In genomic region chr11:68228941-68229665, GRCm38 (mm10) we compare ENCODE assay signal across 10 mouse cellular contexts.
DNase-seq lines count a peak whose midpoint lies in the region; ATAC-seq lines count a peak whose summit lies in the region.
"Had no signal": no experiment of that assay in that cellular context is flagged by ENCODE, and none has a peak within 500 bp of the region (broad histone marks: within the 10 kb centered on the region; RNA-seq: fewer than 3 reads in every experiment).

No protein-coding gene starts in this region.

- peak; percentile 42 to 52 for DNase-seq in kidney, postnatal 4 days
- DNase-seq in kidney, adult 11 months, result no peak
- DNase-seq in brain, adult 2 months (ENCODE audit: low read depth, low spot score), result peak; percentile 36
- DNase-seq in embryonic facial prominence, embryonic 14.5 days (ENCODE audit: low spot score), result peak; percentile 83
- DNase-seq in limb, embryonic 10.5 days (ENCODE audit: low spot score), result peak; percentile 52
- no peak for DNase-seq in cerebellum, postnatal 4 days (ENCODE audit: low spot score in 2 of 2)
- DNase-seq in left cerebral cortex, adult 18-20 months (ENCODE audit: low spot score in 2 of 2), result no peak
- no peak for DNase-seq in right cerebral cortex, adult 2 months (ENCODE audit: low spot score in 2 of 2)
- DNase-seq: left cerebral cortex, postnatal 4 days had no signal

- H3K9ac ChIP-seq in embryonic facial prominence, embryonic 14.5 days (ENCODE audit: low read depth, low read length), result 0 out of 2 replicates have a peak overlapping the region, but pooled peaks have one; percentile 38
- H3K9ac ChIP-seq: midbrain, embryonic 12.5 days had no signal

- H3K4me1 ChIP-seq in embryonic facial prominence, embryonic 14.5 days (ENCODE audit: control insufficient read depth, insufficient read depth, low read length), result peaks cover 7% of the 10 kb centered on the region; the same call in 1 of the 2 replicates
- peaks cover 36% of the 10 kb centered on the region for H3K4me1 ChIP-seq in limb, embryonic 10.5 days

- 26% methylated on average over 18 of the region's 18 CpGs for WGBS in embryonic facial prominence, embryonic 14.5 days
- WGBS in limb, embryonic 10.5 days, result 46% methylated on average over 18 of the region's 18 CpGs

- no peaks in the 10 kb centered on the region for H3K36me3 ChIP-seq in embryonic facial prominence, embryonic 14.5 days (ENCODE audit: control insufficient read depth, insufficient read depth, low read length)
- no peaks in the 10 kb centered on the region for H3K36me3 ChIP-seq in limb, embryonic 10.5 days
- H3K36me3 ChIP-seq: midbrain, embryonic 12.5 days had no signal

- H3K27me3 ChIP-seq in embryonic facial prominence, embryonic 14.5 days (replicated peaks; ENCODE audit: control insufficient read depth, insufficient read depth, low read length), result no peaks in the 10 kb centered on the region
- H3K27me3 ChIP-seq in limb, embryonic 10.5 days (ENCODE audit: low read depth, poor library complexity, severe bottlenecking), result peaks cover 11% of the 10 kb centered on the region

- no peaks in the 10 kb centered on the region for H3K9me3 ChIP-seq in embryonic facial prominence, embryonic 14.5 days (ENCODE audit: control insufficient read depth, low read length)
- no peaks in the 10 kb centered on the region for H3K9me3 ChIP-seq in limb, embryonic 10.5 days (replicated peaks)
- H3K9me3 ChIP-seq: midbrain, embryonic 12.5 days had no signal

- peak overlapping the region; percentile 3 for H3K4me2 ChIP-seq in embryonic facial prominence, embryonic 14.5 days (ENCODE audit: low read depth, low read length)
- H3K4me2 ChIP-seq: midbrain, embryonic 12.5 days had no signal

- ATAC-seq in embryonic facial prominence, embryonic 14.5 days (ENCODE audit: low read depth), result peak; percentile 54; the same call in 1 of the 2 replicates

- H3K4me3 ChIP-seq in embryonic facial prominence, embryonic 14.5 days (ENCODE audit: low read depth, low read length), result no peak overlapping the region
- no peak overlapping the region for H3K4me3 ChIP-seq in limb, embryonic 10.5 days
- H3K4me3 ChIP-seq: midbrain, embryonic 12.5 days had no signal

- H3K27ac ChIP-seq in embryonic facial prominence, embryonic 14.5 days (replicated peaks; ENCODE audit: low read depth, low read length), result peak overlapping the region; percentile 76
- H3K27ac ChIP-seq in limb, embryonic 10.5 days, result peak overlapping the region; percentile 84
- H3K27ac ChIP-seq: midbrain, embryonic 12.5 days had no signal

Comparison
In these comparisons a context has a peak if more than half of its experiments do, and no peak if none do; other contexts are left out.
1. DNase-seq: peak in kidney, postnatal 4 days (2 of 2), brain, adult 2 months (single experiment), embryonic facial prominence, embryonic 14.5 days (single experiment) and limb, embryonic 10.5 days (single experiment); none in kidney, adult 11 months (single experiment), cerebellum, postnatal 4 days (0 of 2), left cerebral cortex, adult 18-20 months (0 of 2) and right cerebral cortex, adult 2 months (0 of 2).